Mouse (Mus musculus): ENCODE results near the gene Arvcf. TPM values are rescaled to one million over a fixed set of nuclear protein-coding genes. Genes with fewer than 3 reads are reported as not detected.

Gene Arvcf
- polyA plus RNA-seq, 1 experiment = 52.3 TPM

- Histone ChIP-seq H3K4me3 (ENCODE audit: control insufficient read depth, insufficient read depth, low read length) (no peak overlapping the region), H3K27me3 (ENCODE audit: control insufficient read depth, insufficient read depth, low read length) (no peaks in the 10 kb centered on the region), H3K4me1 (replicated peaks; ENCODE audit: control insufficient read depth, insufficient read depth, low read length) (peaks cover 20% of the 10 kb centered on the region), H3K36me3 (ENCODE audit: control insufficient read depth, insufficient read depth, low read length) (no peaks in the 10 kb centered on the region), H3K27ac (ENCODE audit: control insufficient read depth, insufficient read depth, low read length) (no peak overlapping the region)
- WGBS = 97% methylated on average over 8 of the region's 8 CpGs
- DNase-seq = no peak
- TF ChIP-seq CTCF (IDR thresholded peaks at IDR 0.05; ENCODE audit: borderline replicate concordance, control insufficient read depth, extremely low read depth, insufficient read depth, low read length, poor library complexity) (no peak), POLR2A (IDR thresholded peaks at IDR 0.05; ENCODE audit: control insufficient read depth, extremely low read depth, insufficient read depth, low read length, poor library complexity) (no peak)
Observed at GRCm38 (mm10) chr16:18429641-18430040, 81.7 kb downstream of the Arvcf start.

GRCm38 (mm10) chr16:18430641-18431212 is 82.7 kb downstream of the Arvcf start:
- WGBS = 95% methylated on average over 8 of the region's 8 CpGs
- peaks cover 11% of the 10 kb centered on the region for H3K4me1 ChIP-seq (replicated peaks; ENCODE audit: control insufficient read depth, insufficient read depth, low read length)
- no peak for TF ChIP-seq CTCF (IDR thresholded peaks at IDR 0.05; ENCODE audit: borderline replicate concordance, control insufficient read depth, extremely low read depth, insufficient read depth, low read length, poor library complexity)
- TF ChIP-seq POLR2A (IDR thresholded peaks at IDR 0.05; ENCODE audit: control insufficient read depth, extremely low read depth, insufficient read depth, low read length, poor library complexity) = no peak
- H3K27me3 ChIP-seq (ENCODE audit: control insufficient read depth, insufficient read depth, low read length) = no peaks in the 10 kb centered on the region
- H3K4me3 ChIP-seq (ENCODE audit: control insufficient read depth, insufficient read depth, low read length) = no peak overlapping the region
- no peaks in the 10 kb centered on the region for H3K36me3 ChIP-seq (ENCODE audit: control insufficient read depth, insufficient read depth, low read length)
- no peak for DNase-seq
- no peak overlapping the region for H3K27ac ChIP-seq (ENCODE audit: control insufficient read depth, insufficient read depth, low read length)

- DNase-seq = no peak
- Histone ChIP-seq H3K27me3 (ENCODE audit: control insufficient read depth, insufficient read depth, low read length) (no peaks in the 10 kb centered on the region), H3K4me3 (ENCODE audit: control insufficient read depth, insufficient read depth, low read length) (no peak overlapping the region), H3K27ac (ENCODE audit: control insufficient read depth, insufficient read depth, low read length) (no peak overlapping the region), H3K36me3 (ENCODE audit: control insufficient read depth, insufficient read depth, low read length) (no peaks in the 10 kb centered on the region), H3K4me1 (replicated peaks; ENCODE audit: control insufficient read depth, insufficient read depth, low read length) (no peaks in the 10 kb centered on the region)
- TF ChIP-seq CTCF (IDR thresholded peaks at IDR 0.05; ENCODE audit: borderline replicate concordance, control insufficient read depth, extremely low read depth, insufficient read depth, low read length, poor library complexity) = no peak
- TF ChIP-seq POLR2A (IDR thresholded peaks at IDR 0.05; ENCODE audit: control insufficient read depth, extremely low read depth, insufficient read depth, low read length, poor library complexity) = no peak
- 95% methylated on average over 5 of the region's 5 CpGs for WGBS
Observed at GRCm38 (mm10) chr16:18433341-18433920, 85.4 kb downstream of the Arvcf start.

- Histone ChIP-seq H3K4me3 (ENCODE audit: control insufficient read depth, insufficient read depth, low read length) (no peak overlapping the region), H3K27ac (ENCODE audit: control insufficient read depth, insufficient read depth, low read length) (no peak overlapping the region), H3K27me3 (ENCODE audit: control insufficient read depth, insufficient read depth, low read length) (no peaks in the 10 kb centered on the region), H3K36me3 (ENCODE audit: control insufficient read depth, insufficient read depth, low read length) (no peaks in the 10 kb centered on the region), H3K4me1 (replicated peaks; ENCODE audit: control insufficient read depth, insufficient read depth, low read length) (no peaks in the 10 kb centered on the region)
- 95% methylated on average over 6 of the region's 6 CpGs for WGBS
- DNase-seq = no peak
- TF ChIP-seq CTCF (IDR thresholded peaks at IDR 0.05; ENCODE audit: borderline replicate concordance, control insufficient read depth, extremely low read depth, insufficient read depth, low read length, poor library complexity) (no peak), POLR2A (IDR thresholded peaks at IDR 0.05; ENCODE audit: control insufficient read depth, extremely low read depth, insufficient read depth, low read length, poor library complexity) (no peak)
Observed at GRCm38 (mm10) chr16:18436128-18436527, 88.1 kb downstream of the Arvcf start.

DNA sequence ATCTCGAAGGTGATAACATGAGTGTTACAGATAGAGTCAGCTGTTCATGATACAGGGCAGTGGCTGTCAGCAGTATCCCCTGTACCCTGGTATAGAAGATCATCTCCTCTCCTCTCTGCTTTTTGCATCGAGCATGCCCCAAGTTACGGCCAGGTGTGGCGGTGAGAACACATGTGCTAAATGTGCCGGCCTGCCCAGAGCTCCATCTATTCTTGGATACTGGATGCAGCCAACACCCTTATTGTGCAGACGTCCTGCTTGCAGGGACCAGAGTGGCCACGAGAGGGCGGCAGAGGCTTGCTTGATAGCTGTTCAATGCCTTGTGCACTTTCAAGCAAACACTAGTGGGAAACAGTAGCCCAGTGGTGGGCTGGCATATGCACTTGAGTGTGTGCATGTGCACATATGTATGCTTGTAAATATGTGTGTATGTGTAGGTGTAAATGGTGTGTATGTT is 95.4 kb downstream of the Arvcf start:
- peak; percentile 96 for DNase-seq
- 31% methylated on average over 8 of the region's 8 CpGs for WGBS
- TF ChIP-seq POLR2A (IDR thresholded peaks at IDR 0.05; ENCODE audit: control insufficient read depth, extremely low read depth, insufficient read depth, low read length, poor library complexity) (no peak), CTCF (IDR thresholded peaks at IDR 0.05; ENCODE audit: borderline replicate concordance, control insufficient read depth, extremely low read depth, insufficient read depth, low read length, poor library complexity) (peak; percentile 98)
- H3K4me1 ChIP-seq (replicated peaks; ENCODE audit: control insufficient read depth, insufficient read depth, low read length) = no peaks in the 10 kb centered on the region
- H3K27me3 ChIP-seq (ENCODE audit: control insufficient read depth, insufficient read depth, low read length) = no peaks in the 10 kb centered on the region
- H3K4me3 ChIP-seq (ENCODE audit: control insufficient read depth, insufficient read depth, low read length) = no peak overlapping the region
- H3K27ac ChIP-seq (ENCODE audit: control insufficient read depth, insufficient read depth, low read length) = no peak overlapping the region
- no peaks in the 10 kb centered on the region for H3K36me3 ChIP-seq (ENCODE audit: control insufficient read depth, insufficient read depth, low read length)

- DNase-seq = no peak
- Histone ChIP-seq H3K4me3 (ENCODE audit: control insufficient read depth, insufficient read depth, low read length) (no peak overlapping the region), H3K36me3 (ENCODE audit: control insufficient read depth, insufficient read depth, low read length) (no peaks in the 10 kb centered on the region), H3K27ac (ENCODE audit: control insufficient read depth, insufficient read depth, low read length) (no peak overlapping the region), H3K4me1 (replicated peaks; ENCODE audit: control insufficient read depth, insufficient read depth, low read length) (peaks cover 14% of the 10 kb centered on the region), H3K27me3 (ENCODE audit: control insufficient read depth, insufficient read depth, low read length) (no peaks in the 10 kb centered on the region)
- TF ChIP-seq POLR2A (IDR thresholded peaks at IDR 0.05; ENCODE audit: control insufficient read depth, extremely low read depth, insufficient read depth, low read length, poor library complexity) (no peak), CTCF (IDR thresholded peaks at IDR 0.05; ENCODE audit: borderline replicate concordance, control insufficient read depth, extremely low read depth, insufficient read depth, low read length, poor library complexity) (no peak)
Observed at GRCm38 (mm10) chr16:18447243-18447642, 99.3 kb downstream of the Arvcf start.
